Mouse (Mus musculus) bone marrow, adult 2 months (tissue): ENCODE results near the gene Olfr1192-ps1.

Experiments used
- CTCF ChIP-seq: fragments of 200-500 bp; IDR thresholded peaks from 2 replicates; pipeline ENCODE4 v1.5.1; 2011; ENCODE audit warnings: low read length, control low read depth; ENCODE audit not compliant: control insufficient read depth, insufficient read depth
- POLR2A ChIP-seq: fragments of 200-500 bp; IDR thresholded peaks from 2 replicates; pipeline ENCODE4 v1.6.1; 2011; ENCODE audit warnings: low read depth, mild to moderate bottlenecking, control low read depth, low read length, borderline replicate concordance; ENCODE audit not compliant: control insufficient read depth

- TF ChIP-seq CTCF: no peak
- TF ChIP-seq POLR2A: no peak
Measured at GRCm38 (mm10) chr2:88648209-88648608, at the start of gene Olfr1192-ps1.
